Mouse (Mus musculus): ENCODE measurements around the gene Slk. TPM values are rescaled to one million over a fixed set of nuclear protein-coding genes. Genes with fewer than 3 reads are reported as not detected.

The Slk gene
- total RNA-seq (2021), result 10 to 100 TPM; 28.6 to 31.7 TPM

DNA sequence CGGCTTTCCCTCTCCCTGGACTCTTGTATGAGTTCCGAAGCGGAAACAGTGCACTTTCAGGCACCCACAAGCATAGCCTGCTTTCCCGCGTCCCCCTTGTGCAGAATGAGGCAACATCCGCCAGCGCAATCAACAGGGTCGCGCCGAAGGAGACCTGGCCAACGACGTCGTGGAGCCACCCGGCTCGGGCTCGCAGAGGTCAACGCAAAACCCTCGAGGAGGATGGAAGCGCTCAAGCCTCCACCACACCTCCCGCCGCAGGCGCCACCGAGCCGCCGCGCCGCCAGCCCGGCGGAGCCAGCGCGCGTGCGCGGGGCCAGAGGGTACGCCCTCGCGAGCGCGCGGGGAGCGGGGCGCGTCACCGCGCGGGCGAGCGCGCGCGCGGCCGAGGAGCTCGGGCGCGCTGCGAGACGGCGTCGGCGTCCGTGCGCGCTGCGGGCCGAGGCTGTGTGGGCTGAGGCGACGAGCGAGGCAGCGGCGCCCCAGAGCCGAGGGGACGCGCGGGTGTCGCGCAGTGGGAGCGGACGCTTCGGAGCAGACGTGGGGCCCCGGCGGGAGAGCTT, at the start of gene Slk:
TSS of gene Slk (plus strand) at position 454 of the 563 bp plus-strand sequence.
- peak; percentile 80 for DNase-seq
- intact Hi-C loops (cut with DNase I), result no loop called here

DNA sequence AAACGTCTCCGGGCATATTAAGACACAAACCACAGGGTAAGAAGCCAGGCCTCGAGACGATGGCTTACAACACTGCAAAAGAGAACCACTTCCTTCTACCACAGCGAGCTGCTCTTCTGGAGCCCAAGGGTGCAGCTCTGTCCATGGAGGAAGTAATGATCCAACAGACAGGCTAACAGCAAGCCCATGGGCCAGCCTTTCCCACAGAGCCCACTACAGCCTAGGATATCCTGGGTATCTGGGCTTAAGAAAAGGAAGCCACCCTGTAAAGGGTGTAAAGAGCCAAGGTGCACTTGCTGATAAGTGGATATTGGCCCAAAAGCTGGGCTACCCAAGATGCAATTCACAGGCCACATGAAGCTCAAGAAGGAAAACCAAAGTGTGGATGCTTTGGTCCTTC, 48.2 kb upstream of the Slk start:
- intact Hi-C loops (cut with DNase I), result no loop called here
- DNase-seq, result no peak

DNA sequence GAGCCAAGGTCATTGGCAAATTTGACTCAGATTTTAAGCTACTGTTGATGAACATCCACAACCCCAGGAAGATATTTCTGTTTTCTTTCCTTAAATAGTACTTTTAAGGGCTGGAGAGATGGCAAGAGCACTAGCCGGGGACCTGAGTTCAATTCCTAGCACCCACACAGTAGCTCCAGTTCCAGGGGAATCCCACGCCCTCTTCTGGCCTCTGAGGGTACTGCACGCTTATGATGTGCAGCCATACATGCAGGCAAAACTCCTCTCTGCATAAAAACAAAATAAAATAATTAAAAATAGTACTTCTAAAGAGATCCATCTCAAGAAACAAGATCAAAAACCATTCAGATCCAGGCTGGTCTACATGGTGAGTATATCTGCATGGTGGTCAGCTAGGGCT, 47.0 kb upstream of the Slk start:
- intact Hi-C loops (cut with DNase I), result no loop called here
- DNase-seq, result no peak

GRCm38 (mm10) chr19:47534131-47534530, 45.3 kb upstream of the Slk start:
- no peak for DNase-seq
- intact Hi-C loops (cut with DNase I), result no loop called here

GRCm38 (mm10) chr19:47536521-47537299, 42.8 kb upstream of the Slk start:
- intact Hi-C loops (cut with DNase I), result no loop called here
- peak; percentile 99 for DNase-seq

DNA sequence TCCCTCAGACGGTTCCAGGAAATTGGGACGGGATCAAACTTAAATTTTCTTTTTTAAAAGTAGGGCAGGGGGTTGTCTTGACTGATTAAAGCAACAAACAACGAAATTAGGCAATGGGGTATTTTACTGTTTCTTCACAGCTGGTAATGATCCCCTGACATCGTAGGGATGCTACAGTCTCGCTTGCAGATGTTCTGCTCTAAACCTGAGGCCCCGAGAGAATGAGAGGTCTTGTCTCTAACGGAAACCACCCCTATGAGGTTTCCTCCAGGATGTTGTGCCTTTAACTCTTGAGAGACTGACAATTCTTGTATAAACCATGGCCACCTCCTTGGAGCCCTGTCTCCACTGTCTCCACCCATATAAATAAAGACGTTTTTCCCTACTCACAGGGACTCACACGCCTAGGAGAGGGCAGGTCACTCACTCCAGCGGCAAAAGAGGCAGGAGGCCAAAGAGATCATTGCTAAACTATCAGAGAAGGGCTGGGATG, 42.1 kb upstream of the Slk start, which contains the start of gene Stn1:
TSS of gene Stn1 (minus strand) at position 208 of the 493 bp plus-strand sequence.
- intact Hi-C loops (cut with DNase I), result no loop called here
- DNase-seq, result no peak

- no peak for DNase-seq
- intact Hi-C loops (cut with DNase I), result no loop called here
Measured at GRCm38 (mm10) chr19:47537879-47538278, 41.6 kb upstream of the Slk start.

DNA sequence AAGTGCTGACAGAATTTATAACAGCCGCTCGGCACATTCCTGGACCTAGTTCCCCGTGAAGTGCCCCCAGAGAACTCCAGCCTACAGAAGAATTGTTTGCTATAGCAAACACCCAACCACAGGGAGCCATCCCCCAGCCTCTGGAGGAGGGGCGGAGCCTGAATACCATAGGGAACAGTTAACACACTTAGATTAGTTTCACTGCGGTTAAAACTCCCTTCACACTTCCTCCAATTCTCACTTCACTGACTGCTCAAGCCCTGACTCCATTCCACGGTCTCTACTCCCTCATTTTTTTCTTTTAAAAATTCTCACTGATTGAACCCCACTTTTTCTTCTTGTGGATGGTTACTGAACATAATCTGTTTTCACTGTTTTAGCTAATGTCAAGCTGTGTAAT, 40.7 kb upstream of the Slk start:
- intact Hi-C loops (cut with DNase I), result no loop called here
- no peak for DNase-seq

DNA sequence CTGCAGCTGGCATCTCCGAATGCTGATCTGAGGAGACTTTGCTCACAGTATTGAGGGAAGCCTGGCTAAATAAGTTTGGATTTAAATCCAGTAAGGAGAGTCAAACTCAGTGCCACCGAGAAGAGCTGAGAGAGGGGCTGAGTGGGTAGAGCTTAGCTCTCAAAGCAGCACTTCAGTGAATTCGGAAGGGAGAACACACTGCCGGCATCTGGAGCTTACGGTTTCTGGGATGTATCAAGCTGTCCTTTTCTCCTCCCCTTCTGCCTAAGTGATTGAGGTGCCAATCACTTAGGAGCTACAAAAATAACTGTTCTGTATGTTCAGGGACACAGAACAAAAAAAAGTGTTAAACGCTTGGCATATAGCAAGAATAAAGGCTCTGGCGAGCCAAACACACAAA, 37.0 kb upstream of the Slk start:
- intact Hi-C loops (cut with DNase I), result no loop called here
- no peak for DNase-seq

DNA sequence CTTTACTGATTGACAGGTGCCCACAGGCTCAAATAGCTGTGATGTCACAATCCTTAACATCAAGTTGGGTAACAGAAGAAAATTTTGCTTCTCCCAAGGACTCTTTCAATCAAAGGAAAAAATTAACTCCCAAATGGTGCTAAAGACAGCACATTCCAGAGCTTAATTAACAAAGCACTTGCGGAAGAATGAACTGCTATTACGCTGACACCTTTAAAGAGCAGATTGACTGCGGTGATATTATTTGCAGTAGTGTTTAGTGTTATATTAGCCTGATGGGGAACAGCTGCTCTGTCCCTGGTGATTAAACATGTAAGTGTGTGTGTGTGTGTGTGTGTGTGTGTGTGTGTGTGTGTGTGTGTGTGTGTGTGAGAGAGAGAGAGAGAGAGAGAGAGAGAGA, 34.4 kb upstream of the Slk start:
- intact Hi-C loops (cut with DNase I), result no loop called here
- no peak for DNase-seq

GRCm38 (mm10) chr19:47545528-47545927, 34.0 kb upstream of the Slk start:
- intact Hi-C loops (cut with DNase I), result no loop called here
- DNase-seq, result peak; percentile 75

DNA sequence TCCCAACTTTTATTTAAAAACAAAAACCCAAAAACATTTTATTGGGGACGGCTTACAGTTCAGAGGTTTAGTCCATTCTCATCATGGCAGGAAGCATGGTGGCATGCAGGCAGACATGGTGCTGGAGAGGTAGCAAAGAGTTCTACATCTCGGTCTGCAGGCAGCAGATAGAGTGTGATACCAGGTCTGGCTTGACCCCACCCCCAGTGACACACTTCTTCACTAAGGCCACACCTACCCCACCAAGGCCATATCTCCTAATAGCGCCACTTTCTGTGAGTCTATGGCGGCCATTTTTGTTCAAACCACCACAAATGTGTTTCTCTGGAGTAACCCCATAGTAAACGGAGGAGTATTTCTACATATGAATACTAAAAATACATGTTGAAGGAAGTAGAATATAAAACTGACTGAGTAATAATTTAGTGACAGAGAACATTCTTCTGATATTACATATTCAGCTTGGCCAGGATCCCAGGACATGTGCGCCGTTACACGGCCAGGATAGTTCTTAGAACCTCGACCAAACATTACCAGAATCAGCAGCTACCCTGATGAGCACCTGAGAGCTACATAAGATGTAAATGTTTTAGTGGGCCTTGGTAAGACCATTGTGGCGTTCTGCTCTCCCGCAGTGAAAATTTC, 30.9 kb upstream of the Slk start:
- intact Hi-C loops (cut with DNase I), result no loop called here
- DNase-seq, result no peak

DNA sequence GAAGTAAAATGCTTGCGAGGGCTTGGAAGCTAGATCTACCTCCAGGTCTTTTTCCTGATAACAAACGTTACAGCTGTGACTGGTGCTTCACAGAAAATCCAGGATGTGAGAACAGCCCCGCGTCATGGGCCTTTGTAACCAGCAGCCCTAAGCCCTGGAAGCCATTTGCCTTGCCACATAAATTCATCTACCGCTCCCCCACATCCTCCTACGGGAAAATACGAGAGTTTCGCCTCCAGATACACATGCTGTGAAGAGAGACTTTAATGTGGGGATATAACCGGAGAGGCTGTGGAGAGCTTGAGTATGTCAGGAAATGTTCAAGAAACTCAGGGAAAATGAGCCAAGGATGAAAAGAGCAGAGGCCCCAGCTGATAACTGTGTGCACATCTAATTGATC, 30.3 kb upstream of the Slk start:
- intact Hi-C loops (cut with DNase I), result no loop called here
- DNase-seq, result no peak

DNA sequence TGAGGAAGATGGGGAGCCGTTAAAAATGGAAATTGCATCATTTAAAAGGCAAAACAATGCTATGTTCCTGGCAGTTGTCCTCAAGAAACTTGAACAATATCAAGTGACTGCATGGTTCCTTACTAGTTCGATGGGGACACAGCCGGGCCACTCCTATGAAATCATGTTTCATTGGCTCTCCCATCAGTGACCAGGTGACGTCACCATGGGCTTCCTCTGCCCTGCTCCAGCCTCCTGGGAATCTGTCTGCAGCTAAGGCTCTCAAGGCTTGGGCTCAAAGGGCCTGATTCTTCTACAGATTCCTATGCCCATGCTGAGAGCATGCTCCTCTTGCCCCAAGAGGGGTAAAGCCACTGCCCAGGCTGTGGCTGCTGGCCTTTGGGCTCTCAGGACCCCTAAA, 29.9 kb upstream of the Slk start:
- no peak for DNase-seq
- intact Hi-C loops (cut with DNase I), result no loop called here

GRCm38 (mm10) chr19:47559145-47559544, 20.3 kb upstream of the Slk start:
- intact Hi-C loops (cut with DNase I), result no loop called here

DNA sequence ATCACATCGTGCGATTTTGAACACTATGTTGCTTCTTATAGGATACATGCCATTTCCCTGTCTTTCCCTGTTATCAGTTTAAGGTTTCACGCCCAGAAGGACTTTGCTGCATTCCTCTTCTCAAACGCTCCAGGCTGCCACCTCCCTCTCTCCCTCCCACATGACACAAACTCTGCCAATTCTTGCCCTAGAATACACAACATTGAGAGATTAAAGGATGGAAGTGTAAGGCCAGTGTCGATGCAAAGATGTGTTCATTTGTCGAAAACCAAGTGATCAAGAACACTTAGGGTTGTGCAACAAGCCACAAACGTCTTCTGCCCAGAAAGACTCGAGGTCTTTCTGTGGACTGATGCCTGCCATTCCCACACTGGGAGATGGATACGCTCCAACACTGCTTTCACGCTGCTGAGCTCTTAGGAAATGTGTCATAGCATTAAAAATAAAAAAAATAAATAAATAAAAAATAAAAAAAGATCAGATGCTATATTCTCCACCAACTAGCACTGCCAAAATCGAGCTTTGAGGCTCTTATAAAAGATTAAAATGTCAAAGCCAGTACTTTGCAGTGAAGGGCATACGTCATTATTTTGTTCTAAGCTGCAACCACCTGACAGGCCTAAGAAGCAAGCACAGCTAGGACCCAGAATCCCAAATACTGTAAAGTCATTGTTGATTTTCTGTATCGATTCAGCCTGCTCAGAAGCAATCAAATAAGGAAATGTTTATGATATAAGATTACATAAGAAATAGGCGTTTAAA, 19.5 kb upstream of the Slk start:
- intact Hi-C loops (cut with DNase I), result no loop called here
- DNase-seq, result no peak

More at GRCm38 (mm10) chr19:47559145-47559544, 20.3 kb upstream of the Slk start:
- no peak for DNase-seq

DNA sequence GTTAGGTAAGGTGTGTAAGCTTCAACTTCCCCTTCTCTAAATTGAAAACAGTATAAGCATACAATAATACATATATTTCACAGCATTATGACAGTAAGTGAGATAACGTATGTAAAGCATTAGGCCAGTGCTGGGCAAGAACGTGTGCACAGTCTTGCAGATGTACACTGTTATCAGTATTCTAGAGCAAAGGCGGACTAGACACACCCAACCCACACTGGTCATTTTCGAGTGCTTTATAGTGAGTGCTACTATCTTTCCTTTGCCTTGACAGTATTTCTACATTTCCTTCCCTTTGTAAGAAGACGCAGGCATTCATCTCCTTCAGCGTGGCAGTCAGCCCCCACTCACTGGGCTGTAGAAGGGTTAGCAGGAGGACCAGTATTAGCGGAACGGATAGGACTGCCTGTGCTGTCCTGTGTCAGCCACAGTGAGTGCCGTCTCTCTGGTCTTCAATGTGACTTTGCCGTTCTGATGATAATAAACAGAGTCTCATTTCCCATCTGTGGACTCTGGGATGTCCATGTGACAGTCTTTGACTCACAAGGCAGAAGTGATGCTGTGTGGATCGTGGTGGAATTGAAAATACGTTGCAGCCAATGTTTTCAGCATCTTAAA, 18.8 kb upstream of the Slk start:
- no peak for DNase-seq
- intact Hi-C loops (cut with DNase I), result no loop called here

- intact Hi-C loops (cut with DNase I), result no loop called here
- DNase-seq, result no peak
Measured at GRCm38 (mm10) chr19:47561996-47562441, 17.5 kb upstream of the Slk start.

GRCm38 (mm10) chr19:47563715-47564114, 15.8 kb upstream of the Slk start:
- intact Hi-C loops (cut with DNase I), result no loop called here
- DNase-seq, result no peak

- intact Hi-C loops (cut with DNase I), result no loop called here
- DNase-seq, result no peak
Measured at GRCm38 (mm10) chr19:47565031-47565654, 14.3 kb upstream of the Slk start.

Measured in left cerebral cortex, postnatal 4 days (tissue).